Mouse (Mus musculus): ENCODE results near the gene Cd82. TPM values are rescaled to one million over a fixed set of nuclear protein-coding genes. Genes with fewer than 3 reads are reported as not detected.

Cd82 gene
- polyA plus RNA-seq (2012) = not detected in 2 replicates

DNA sequence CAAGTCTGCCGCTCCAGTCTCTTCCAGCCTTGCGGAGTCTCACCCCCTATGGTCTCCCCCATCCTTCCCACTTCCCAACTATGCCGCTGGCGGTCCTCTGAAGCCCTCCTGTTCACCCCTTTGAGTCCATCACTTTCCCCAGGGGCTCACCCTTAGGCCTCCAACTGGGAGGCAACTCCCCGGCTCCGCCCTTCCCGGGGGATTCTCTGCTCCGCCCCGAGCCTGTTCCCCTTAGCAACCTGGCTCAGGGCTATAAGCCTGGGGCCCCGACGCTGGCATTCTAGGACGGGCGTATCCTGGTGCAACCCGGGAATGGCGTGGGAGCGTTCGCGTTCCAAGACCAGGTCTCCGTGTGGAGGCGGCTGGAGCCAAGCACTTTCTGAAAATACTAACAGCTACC is at the start of gene Cd82:
Gene Cd82 (minus strand): TSS at position 381 of the 400 bp plus-strand sequence.
- TF ChIP-seq GATA1 (IDR thresholded peaks at IDR 0.05; ENCODE audit: low read length) = no peak

DNA sequence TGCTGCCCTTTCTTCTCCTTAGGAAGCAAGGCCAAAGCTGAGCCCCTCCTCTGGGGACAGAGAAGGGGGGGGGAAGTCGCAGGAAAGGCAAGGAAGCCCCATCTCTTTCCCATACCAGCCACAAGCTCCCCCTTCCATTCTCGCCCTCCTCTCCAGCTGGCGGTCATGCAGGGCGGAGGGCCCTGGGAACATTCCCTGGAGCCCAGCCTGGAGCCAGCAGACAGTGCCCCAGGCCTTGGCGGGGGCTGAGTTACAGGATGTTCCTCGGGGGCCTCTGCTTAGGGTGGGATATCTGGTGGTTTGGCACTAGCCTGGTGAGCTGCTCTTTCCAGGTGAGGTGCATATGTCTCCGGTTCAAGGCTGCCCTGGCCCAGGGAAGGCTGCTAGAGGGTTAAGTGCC is 49.2 kb upstream of the Cd82 start:
- TF ChIP-seq GATA1 (IDR thresholded peaks at IDR 0.05; ENCODE audit: low read length) = no peak

- TF ChIP-seq GATA1 (IDR thresholded peaks at IDR 0.05; ENCODE audit: low read length) = no peak
Observed at GRCm38 (mm10) chr2:93510839-93511238, 47.9 kb upstream of the Cd82 start.

DNA sequence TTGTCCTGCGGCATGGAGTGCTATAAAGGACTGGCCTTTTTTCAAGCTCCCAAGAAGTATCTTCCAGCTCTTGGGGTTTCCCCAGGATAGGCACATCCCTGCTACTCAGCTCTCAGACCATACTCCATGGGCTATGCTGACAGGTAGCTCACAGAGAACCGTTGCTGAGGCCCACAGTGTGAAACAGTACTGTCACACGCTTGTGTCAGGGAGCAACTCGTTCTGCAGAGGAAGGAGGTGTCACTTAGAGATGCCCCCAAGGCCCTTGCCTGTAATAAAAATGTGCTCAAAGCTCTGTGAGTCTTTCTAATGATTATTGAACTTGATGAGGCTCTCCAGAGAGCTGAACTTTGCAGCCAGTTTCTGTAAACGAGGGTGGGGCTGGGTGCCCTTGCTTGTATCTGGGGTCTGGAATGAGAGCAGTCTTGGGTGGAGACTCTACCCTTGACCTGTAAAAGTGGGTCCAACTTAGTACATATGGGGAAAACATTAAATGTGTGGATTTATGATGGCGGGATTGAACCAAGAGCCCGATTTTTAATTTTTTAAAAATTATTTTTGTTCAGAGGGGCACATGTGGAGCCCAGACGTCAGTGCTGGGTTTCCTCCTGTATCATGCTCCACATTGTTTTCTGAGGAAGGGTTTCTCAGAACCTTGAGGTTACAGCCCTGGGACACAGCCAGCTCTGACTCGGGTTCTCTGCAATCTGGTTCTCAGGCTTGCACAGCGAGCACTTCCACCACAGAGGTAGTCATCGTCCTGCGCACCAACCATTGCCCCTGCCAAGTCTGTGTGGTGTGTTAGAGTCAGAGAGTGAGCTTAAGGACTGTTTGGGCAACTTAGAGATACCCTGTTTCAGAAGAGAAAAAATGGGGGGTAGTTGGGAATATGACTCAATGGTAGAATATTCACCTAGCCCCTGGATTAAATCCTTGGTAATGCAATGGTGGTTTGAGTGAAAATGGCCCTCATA is 47.1 kb upstream of the Cd82 start:
- TF ChIP-seq GATA1 (IDR thresholded peaks at IDR 0.05; ENCODE audit: low read length) = no peak

DNA sequence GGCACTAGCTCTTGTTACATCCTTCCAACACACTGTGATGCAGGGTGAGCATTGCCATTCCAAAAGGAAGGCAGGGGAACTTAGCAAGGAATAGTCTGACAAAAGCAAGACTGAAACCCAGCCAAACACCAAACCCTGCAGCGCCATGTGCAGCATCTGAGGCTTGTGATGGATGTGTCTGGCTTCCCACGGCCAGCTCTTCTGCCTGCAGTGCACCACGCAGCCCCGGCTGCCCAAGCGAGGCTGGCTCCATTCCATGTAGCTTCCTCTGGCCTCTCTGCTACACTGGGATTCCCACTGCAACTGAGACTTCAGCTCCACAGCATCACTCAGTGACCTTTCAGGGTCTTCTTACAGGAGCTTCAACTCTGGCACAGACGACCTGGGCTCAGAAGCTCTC is 42.2 kb upstream of the Cd82 start:
- no peak for TF ChIP-seq GATA1 (IDR thresholded peaks at IDR 0.05; ENCODE audit: low read length)

DNA sequence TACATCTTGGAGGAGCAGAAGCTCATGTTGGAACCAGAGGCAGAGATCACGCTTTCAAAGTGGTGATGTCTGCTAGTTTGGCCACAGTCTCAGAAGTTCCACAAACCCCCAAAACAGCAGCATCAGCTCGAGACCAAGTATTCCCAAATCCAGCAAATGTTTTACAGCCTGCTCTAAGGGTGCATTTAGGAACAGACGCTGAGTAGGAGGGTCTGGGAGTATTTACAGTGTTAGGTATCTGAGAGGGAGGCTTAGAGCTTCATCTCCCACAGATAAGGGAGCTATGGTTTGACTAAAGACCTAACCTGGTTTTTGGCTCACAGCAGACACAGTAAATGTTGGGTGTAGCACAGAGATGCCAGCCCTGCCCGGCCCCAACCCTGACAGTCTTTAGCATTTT is 40.4 kb upstream of the Cd82 start:
- no peak for TF ChIP-seq GATA1 (IDR thresholded peaks at IDR 0.05; ENCODE audit: low read length)

DNA sequence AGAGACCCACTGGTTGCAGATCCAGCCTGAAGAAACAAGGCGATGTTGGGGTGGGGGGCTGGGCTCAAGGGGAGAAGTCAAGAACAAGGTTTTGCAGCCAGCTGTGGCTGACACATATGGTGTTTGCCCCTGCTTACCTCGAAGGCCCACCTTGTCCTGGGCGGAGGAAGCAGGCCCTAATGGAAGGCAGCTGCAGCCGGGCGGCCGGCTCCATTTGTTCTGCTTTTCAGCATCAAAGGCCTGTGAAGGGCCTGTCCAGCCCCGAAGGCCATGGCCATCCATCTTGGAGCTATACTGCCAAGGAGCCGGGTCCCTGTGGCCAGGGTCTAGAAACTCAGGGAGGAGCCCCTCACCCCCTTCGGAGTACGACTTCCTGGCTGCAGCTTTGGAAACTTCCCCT is 38.4 kb upstream of the Cd82 start:
- TF ChIP-seq GATA1 (IDR thresholded peaks at IDR 0.05; ENCODE audit: low read length) = no peak

- TF ChIP-seq GATA1 (IDR thresholded peaks at IDR 0.05; ENCODE audit: low read length) = no peak
Observed at GRCm38 (mm10) chr2:93497221-93497620, 34.3 kb upstream of the Cd82 start.

DNA sequence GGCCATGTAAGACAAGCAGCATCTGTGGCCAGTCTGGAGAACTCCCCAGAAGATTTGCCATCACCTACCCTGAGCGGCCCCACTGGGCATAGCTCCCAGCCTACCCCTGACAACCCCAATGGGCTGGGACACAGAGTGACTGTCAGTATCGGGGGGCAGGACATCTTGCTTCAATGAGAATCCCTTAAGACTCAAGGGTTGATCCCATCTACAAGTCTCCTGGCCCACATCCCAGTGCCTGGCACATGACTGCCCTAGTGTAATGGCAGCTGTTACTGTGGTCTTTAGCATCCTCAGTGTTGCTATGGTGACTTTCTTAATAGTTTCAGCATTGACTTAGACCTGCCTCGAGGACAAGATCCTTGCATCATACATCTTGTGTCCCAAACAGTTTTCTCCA is 32.2 kb upstream of the Cd82 start:
- no peak for TF ChIP-seq GATA1 (IDR thresholded peaks at IDR 0.05; ENCODE audit: low read length)

- no peak for TF ChIP-seq GATA1 (IDR thresholded peaks at IDR 0.05; ENCODE audit: low read length)
Observed at GRCm38 (mm10) chr2:93493541-93493940, 30.6 kb upstream of the Cd82 start.

DNA sequence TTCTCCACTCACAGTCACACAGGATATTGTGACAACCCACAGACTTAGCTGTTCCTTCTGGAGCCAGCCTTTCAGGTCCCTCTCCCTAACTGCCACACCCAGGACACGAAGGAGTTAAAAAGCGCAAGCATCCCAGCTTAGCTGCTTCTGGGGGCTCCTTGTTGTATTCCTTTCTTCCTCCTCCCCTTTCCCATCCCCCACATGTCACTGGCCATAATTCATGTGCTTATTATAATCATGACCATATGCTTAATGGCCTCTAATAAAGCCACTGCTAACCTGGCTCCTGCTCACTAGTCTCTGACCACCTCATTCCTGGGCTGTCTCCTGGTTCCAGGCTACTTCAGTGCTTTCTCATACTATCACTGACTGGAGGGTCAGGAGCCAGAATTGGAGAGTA is 27.6 kb upstream of the Cd82 start:
- TF ChIP-seq GATA1 (IDR thresholded peaks at IDR 0.05; ENCODE audit: low read length) = no peak

GRCm38 (mm10) chr2:93488911-93489587 is 26.1 kb upstream of the Cd82 start:
- TF ChIP-seq GATA1 (IDR thresholded peaks at IDR 0.05; ENCODE audit: low read length) = no peak

- no peak for TF ChIP-seq GATA1 (IDR thresholded peaks at IDR 0.05; ENCODE audit: low read length)
Observed at GRCm38 (mm10) chr2:93485459-93485858, 22.5 kb upstream of the Cd82 start.

GRCm38 (mm10) chr2:93482036-93482644 is 19.2 kb upstream of the Cd82 start:
- TF ChIP-seq GATA1 (IDR thresholded peaks at IDR 0.05; ENCODE audit: low read length) = no peak

DNA sequence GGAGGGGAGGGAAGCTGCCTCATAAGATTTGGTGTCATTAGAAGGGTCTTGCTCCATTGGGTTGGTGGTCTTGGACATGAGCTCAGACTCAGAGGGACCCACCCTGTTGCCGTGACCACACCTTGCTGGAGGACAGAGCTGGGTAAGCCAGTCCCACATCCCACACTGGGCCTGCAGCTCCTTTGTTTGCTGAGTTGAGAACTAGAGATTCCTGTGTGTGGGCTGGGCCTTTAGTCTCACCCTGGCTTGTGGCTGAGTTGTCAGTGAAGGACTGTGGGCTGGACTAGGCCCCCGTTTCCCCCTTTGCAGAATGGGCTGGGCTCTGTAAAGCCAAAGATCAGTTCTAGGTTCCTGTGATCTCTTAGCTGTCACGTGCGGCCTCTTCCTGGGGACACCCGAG is 15.8 kb upstream of the Cd82 start:
- TF ChIP-seq GATA1 (IDR thresholded peaks at IDR 0.05; ENCODE audit: low read length) = no peak

DNA sequence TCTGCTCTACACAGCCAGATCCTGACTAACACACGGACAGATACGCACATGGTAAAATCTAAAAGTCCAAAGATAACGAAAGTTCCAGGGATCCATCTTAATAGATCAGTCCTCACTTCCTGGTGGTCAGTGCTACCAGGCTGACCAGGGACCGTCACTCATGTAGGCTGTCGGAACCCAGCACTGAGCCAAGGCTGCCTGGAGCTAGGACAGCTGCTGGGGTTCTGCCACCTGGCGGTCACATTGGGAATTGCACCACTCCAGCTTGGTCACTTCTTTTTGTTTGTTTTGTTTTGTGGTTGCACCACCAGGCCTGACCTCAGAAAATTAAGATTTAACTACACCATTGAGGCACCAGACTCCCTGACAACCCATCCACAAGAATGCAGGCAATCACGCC is 14.6 kb upstream of the Cd82 start:
- no peak for TF ChIP-seq GATA1 (IDR thresholded peaks at IDR 0.05; ENCODE audit: low read length)

Data from G1E-ER4 (cell line).